Mouse (Mus musculus) heart, postnatal 4 days (tissue): Measurements from ENCODE around the gene Prom1. TPM values are rescaled to one million over a fixed set of nuclear protein-coding genes. Genes with fewer than 3 reads are reported as not detected.

Experiments
- DNase-seq: peaks from one replicate; pipeline ENCODE4 v3.0.0; 2021
- total RNA-seq, 2 experiments: library from RNA; stranded (reverse); gene quantifications; 2 replicates each; pipeline ENCODE4 v1.2.3; 2021

Gene Prom1
- total RNA-seq, 2 experiments from 2014 or later = 3.8 to 4.3 TPM

DNA sequence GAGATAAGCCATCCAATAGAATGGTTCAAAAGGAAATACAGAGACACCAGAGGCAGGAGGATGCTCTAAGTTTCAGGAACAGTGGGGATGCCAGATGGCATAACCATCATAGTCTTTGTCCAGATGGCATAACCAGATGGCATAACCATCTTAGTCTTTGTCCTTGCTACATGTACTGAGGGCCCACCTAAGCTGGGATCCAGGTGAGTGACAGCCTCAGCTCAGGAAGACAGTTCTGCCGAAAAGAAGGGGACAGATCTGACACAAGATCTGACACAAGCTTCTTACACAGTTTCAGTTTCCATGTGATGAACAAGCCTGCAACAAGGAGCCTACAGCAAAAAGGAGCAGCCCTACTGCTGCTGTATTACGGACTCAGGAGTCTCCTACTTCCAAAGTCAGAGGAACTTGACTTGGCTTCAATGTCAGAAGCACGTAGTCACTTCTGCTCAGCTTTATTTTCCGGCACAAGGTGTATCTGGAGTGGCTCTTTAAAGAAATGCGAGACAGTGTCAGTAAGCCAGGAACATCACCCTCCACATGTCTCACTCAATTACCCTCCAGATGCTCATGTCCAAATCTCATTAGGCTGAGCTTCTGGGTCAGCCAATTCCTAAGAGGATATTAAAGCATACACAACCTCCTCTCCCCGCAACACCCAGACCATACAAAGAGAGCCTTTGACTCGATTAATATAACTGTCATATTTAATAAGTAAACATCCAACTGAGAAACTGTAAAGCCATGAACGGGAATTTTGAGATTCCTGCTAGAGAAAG, 21.4 kb downstream of the Prom1 start:
- no peak for DNase-seq

DNA sequence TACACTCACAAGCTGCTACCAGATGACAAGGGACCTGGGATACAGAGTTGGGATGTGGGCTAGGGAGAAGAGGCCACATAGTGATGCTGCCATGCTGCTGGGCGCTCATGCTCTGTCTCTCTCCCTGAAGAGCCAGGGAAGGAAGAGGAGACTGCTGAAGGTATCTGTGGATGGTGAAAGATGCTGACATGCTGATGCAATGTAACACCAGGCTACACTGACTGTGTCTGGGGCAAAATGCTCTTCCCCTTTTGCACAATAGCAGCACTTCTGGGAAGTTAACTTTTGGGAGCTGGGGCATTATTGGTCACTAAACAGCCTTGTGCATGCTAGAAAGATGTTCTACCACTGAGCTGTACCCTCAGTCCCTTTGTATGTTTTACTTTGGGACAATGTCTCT, 26.4 kb downstream of the Prom1 start:
- DNase-seq = no peak

- no peak for DNase-seq
These were observed 28.2 kb downstream of the Prom1 start for GRCm38 (mm10) chr5:44073634-44074033.

DNA sequence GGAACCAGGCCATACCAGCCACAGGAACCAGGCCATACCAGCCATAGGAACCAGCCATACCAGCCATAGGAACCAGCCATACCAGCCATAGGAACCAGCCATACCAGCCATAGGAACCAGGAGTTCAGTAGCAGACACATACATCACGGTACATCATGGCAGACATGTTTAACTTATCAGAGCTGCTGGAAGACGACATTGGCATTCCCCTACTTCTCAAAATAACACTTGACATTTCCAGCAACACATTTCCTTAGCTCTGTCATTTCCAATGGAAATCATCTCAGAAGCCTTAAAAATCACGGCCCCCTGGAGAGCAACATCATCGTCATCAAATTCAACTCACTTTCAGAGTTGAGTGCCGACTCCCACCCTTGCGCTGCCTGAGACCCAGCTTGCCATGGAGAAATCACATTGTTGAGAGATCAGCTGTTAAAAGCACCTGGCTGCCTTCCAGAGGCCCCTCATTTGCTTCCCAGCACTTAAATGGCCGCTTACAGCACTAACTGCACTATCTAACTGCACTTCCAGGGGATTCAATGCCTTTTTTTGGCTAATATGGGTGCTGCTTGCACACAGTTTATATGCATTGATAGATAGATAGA, 31.2 kb downstream of the Prom1 start:
- no peak for DNase-seq

DNA sequence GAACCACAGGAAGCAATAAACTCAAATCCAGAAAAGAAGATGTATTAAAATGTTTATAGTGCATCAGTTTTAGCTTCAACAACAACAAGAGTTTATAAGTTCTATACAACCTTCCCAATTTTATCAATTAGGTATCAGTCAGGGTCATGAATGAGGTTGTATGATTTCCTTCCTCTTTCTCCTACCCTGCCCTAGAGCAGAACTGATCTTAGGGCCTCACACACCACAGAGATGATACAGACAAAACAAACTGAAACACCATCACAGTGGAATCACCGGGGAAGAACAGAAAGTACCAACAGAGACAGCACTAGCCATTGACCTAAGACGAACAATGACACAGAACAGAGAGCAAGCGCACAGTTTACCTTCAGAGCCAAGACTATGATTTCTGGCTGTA, 43.6 kb downstream of the Prom1 start:
- DNase-seq = no peak

- no peak for DNase-seq
These were observed 51.6 kb downstream of the Prom1 start for GRCm38 (mm10) chr5:44050213-44050612.

DNA sequence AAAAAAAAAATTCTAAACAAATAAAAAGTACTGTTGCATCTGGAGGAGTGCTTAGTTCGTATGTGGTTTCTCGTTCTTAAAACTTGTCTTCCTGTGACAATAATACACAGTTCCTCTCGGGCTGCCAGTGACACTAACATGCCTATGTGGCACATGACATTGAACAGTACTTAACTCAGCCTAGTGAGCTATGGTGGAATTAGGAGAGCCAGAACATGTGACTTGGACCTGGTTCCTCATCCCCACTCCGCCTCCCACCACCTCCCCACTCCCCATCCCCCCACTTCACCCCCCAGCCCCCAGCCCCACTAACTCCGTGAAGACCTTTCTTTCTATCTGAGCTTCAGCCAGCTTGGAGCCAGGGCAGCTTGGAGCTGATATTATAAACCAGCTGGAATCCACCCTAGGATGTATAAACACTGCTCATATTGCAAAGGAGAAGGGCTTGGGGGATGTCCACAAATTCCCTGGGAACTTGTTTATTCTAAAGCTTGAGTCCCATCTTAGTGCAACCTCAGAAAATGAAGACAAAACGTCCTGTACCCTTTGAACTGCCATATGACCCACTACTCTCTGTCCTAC, 52.3 kb downstream of the Prom1 start:
- DNase-seq = no peak

DNA sequence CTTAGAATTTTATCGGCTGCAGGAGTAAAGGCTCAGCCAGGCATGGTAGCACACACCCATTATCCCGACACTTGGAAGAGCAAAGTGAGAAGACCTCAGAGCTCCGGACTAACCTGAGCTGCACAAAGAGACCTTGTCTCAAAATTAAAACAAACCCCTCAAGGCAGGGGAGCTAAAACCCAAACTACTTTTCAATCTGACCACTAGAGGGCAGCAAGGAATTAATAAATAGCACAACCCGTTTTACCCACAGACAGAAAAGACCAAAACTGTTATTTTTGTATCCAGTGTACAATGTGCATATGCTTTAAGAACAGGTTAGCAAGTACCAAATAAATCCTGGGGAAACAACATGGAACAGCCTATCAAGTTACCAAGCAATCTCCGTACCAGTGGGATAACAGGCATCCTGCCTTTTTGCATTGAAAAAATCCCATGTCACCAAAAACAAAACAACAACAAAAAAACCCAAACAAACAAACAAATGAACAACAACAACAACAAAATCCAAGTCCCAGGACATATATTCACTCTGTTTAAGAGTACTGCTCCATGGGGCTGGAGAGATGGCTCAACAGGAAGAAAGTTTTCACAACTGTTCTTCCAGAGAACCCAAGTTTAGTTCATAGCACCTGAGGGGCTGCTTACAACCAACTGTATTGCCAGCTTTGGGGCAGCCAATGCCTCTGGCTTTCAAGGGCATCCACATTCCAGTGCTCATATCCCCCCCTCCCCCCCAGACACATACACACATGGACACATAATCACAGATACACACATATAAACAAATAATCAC, 53.1 kb downstream of the Prom1 start:
- no peak for DNase-seq

DNA sequence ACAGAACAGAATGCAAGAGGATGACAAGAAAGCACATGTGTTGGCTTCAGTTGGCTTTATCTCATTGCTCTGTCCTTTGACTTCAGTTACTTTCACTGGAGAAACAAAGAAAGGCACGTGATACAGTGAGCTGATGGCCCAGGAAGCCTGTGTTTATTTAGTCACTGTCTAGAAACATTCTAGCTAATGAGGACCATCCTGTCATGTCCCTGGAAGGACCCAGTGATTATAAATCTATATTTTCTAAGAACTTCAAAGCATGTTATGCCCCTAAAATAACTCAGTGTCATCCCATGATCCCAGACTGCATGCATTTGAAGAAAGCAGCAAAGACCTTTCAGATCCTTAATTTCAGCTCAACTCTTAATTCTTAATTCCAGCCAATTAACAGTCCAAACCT, 60.1 kb downstream of the Prom1 start:
- no peak for DNase-seq

- no peak for DNase-seq
These were observed 60.8 kb downstream of the Prom1 start for GRCm38 (mm10) chr5:44041056-44041455.

- no peak for DNase-seq
These were observed 103.4 kb downstream of the Prom1 start for GRCm38 (mm10) chr5:43998295-43998989.

GRCm38 (mm10) chr5:43997626-43998025, 104.2 kb downstream of the Prom1 start:
- no peak for DNase-seq

DNA sequence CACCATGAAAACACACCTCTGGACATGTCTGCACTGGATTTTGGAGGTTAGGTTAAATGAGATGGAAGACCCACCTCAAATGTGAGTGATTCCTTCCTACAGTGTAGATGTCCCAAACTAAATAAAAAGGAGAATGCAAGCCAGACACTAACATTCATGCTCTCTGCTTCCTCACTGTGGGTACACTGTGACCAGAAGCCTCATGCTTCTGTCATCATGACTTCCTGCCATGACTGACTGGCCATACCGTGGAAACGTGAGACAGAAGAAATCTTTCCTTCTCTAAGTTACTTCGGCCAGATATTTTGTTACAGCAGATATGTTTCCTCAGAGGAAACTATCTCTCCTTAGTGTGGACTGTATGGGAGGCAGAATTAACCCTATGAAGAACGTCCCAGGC, 105.7 kb downstream of the Prom1 start:
- no peak for DNase-seq

DNA sequence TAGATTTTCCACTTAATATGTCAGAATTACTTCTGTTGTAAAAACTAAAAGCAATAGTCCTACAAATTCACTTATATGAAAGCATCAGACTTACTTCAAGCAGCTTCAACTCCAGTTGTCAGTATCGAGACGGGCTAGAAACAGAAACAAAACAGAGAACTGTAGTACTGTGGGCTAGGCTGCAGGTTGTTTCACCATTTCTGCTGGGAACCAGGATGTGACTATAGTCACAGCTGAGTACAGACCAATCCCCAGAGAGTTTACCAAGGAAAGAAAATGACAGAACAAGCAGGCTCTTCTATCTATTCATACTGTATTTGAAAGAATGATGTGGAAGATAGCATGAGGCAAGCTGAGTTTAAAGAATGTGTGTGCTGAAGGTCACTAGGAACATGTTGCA, 106.9 kb downstream of the Prom1 start:
- DNase-seq = no peak

GRCm38 (mm10) chr5:43990316-43990715, 111.5 kb downstream of the Prom1 start:
- peak; percentile 73 for DNase-seq

- no peak for DNase-seq
These were observed 112.8 kb downstream of the Prom1 start for GRCm38 (mm10) chr5:43989017-43989416.

- no peak for DNase-seq
These were observed 115.6 kb downstream of the Prom1 start for GRCm38 (mm10) chr5:43986212-43986611.

DNA sequence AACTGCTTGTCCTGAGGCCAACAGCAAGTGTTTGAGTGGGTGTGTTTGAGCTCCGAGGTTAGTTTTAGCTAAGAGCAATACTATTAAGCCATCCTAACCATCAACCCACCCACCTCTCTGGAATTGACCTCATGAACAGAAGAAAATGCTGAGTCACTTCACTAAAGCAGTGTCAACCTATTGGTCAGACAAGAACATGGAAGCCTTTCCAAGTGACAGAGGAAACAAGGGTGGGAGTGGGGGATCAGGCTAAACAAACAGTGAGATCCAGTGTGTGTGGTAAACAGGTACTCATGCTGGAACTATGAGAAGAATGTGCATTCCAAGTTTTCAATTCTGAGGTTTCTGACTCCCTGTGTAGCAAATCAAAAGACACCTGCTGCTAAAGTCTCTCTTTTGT, 118.9 kb downstream of the Prom1 start:
- DNase-seq = no peak

DNA sequence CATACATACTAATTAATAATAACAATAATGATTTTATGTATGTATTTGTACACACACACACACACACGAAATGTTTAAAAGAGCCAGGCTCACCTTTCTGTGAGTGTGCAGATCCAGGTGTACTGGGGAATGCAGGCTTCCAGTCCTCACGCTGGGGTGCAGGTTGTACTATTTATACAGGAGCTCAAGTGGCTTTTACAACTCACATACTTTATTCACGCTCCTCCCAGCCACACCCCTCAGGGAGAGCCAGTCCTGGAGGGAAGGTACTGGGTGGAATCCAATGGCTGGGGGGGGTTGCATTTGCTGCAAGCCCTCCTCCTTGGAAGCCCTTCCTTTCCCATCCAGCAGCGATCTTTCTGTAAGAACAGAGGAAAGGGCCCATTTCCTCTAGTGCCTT, 120.2 kb downstream of the Prom1 start, which contains the start of gene Fgfbp1:
Fgfbp1 (minus strand) TSS at position 160 of the 400 bp plus-strand sequence.
- DNase-seq = no peak

DNA sequence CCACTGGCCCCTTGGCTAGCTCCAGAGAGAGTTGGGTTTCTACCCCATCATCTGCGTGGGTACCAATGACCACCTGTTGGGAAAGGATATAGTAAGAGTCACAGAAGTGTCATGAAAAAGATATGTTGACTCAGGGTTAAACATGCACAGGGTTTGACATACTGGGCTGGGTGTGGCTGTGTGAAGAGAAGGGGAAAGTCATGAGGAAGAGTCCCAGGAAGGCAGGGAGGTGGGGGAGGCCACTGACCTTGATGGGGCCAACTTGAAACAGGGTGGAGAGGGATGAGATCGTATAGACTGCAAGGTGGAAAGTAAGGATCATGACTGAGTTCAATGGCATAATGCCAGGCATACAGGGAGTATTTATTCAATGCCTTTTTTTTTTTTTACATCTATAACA, 121.4 kb downstream of the Prom1 start:
- no peak for DNase-seq

DNA sequence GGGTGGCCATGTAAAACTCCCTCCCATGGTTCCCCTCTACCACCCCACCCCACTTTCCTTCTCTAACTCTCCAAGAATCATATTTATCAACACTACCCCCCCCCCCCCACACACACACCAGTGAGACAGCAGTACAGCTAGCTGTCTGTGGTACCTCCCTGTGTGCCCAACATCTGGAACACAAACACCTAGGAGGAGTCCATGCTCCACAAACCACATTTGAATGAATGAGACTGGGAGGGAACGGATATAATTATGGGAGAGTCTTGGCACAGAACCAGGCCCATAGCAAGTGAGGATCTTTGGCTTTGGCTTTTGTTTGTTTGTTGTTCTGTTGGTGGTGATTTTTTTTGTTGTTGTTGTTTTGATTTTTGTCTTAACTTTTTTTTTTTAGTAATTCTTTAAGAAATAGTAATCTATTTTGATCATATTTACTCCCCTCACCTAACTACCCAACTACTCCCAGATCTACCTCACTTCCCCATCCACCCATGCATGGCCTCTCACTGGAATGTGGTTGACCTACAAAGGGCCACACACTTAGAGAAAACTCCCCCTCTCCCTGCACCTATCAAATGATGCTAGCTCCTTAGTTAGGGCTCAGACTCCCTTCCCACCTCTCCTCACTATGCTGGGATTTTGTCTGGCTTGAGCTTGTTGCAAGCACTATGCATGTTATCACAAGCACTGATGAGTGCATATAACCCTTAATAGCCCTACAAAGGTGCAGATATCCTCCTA, 124.8 kb downstream of the Prom1 start:
- no peak for DNase-seq

- no peak for DNase-seq
These were observed 127.7 kb downstream of the Prom1 start for GRCm38 (mm10) chr5:43974166-43974565.
